Comparison of ENCODE assay signal across 8 mouse cellular contexts in genomic region chr17:83705352-83706115, GRCm38 (mm10). TPM values are rescaled to one million over a fixed set of nuclear protein-coding genes. Genes with fewer than 3 reads are reported as not detected.
A peak's percentile ranks its signal among the peaks of the same experiment; 100 is the strongest.
DNase-seq lines count a peak whose midpoint lies in the region; ATAC-seq and TF ChIP-seq lines count a peak whose summit lies in the region.

No protein-coding gene starts in this region.

- H3K4me3 ChIP-seq in gastrocnemius, adult 2 months, result peak overlapping the region; percentile 97
- H3K4me3 ChIP-seq in limb, embryonic 13.5 days, result peak overlapping the region; percentile 82
- H3K4me3 ChIP-seq in midbrain, embryonic 13.5 days (replicated peaks), result peak overlapping the region; percentile 75
- H3K4me3 ChIP-seq in stomach, embryonic 16.5 days (replicated peaks; ENCODE audit: low read length), result peak overlapping the region; percentile 95

- peak overlapping the region; percentile 81 for H3K4me2 ChIP-seq in limb, embryonic 13.5 days (replicated peaks)
- H3K4me2 ChIP-seq in midbrain, embryonic 13.5 days (replicated peaks), result peak overlapping the region; percentile 91
- H3K4me2 ChIP-seq in stomach, embryonic 16.5 days (ENCODE audit: low read depth, low read length), result peak overlapping the region; percentile 89

- H3K4me1 ChIP-seq in limb, embryonic 13.5 days, result peaks cover 16% of the 10 kb centered on the region
- peaks cover 24% of the 10 kb centered on the region for H3K4me1 ChIP-seq in midbrain, embryonic 13.5 days (replicated peaks)
- H3K4me1 ChIP-seq in stomach, embryonic 16.5 days (ENCODE audit: control insufficient read depth, insufficient read depth, low read length), result peaks cover 16% of the 10 kb centered on the region; the same call in 1 of the 2 replicates

- H3K9ac ChIP-seq in limb, embryonic 13.5 days, result peak overlapping the region; percentile 86
- peak overlapping the region; percentile 90 for H3K9ac ChIP-seq in midbrain, embryonic 13.5 days (replicated peaks)
- peak overlapping the region; percentile 99 for H3K9ac ChIP-seq in stomach, embryonic 16.5 days (ENCODE audit: low read length)

- peak overlapping the region; percentile 94 for H3K27ac ChIP-seq in gastrocnemius, adult 2 months
- peak overlapping the region; percentile 97 for H3K27ac ChIP-seq in limb, embryonic 13.5 days
- peak overlapping the region; percentile 88 for H3K27ac ChIP-seq in midbrain, embryonic 13.5 days
- H3K27ac ChIP-seq in stomach, embryonic 16.5 days (ENCODE audit: low read length), result peak overlapping the region; percentile 99

- H3K9me3 ChIP-seq in limb, embryonic 13.5 days, result no peaks in the 10 kb centered on the region
- no peaks in the 10 kb centered on the region for H3K9me3 ChIP-seq in midbrain, embryonic 13.5 days
- no peaks in the 10 kb centered on the region for H3K9me3 ChIP-seq in stomach, embryonic 16.5 days (replicated peaks; ENCODE audit: control insufficient read depth, low read length)

- 2% methylated on average over 35 of the region's 38 CpGs for WGBS in limb, embryonic 13.5 days
- WGBS in midbrain, embryonic 13.5 days, result 2% methylated on average over 38 of the region's 38 CpGs
- WGBS in stomach, embryonic 16.5 days, result 2% methylated on average over 38 of the region's 38 CpGs

- no peaks in the 10 kb centered on the region for H3K27me3 ChIP-seq in limb, embryonic 13.5 days
- no peaks in the 10 kb centered on the region for H3K27me3 ChIP-seq in midbrain, embryonic 13.5 days
- H3K27me3 ChIP-seq in stomach, embryonic 16.5 days (ENCODE audit: control insufficient read depth, insufficient read depth, low read length), result no peaks in the 10 kb centered on the region

- peaks cover 15% of the 10 kb centered on the region for H3K36me3 ChIP-seq in limb, embryonic 13.5 days
- H3K36me3 ChIP-seq in midbrain, embryonic 13.5 days, result no peaks in the 10 kb centered on the region
- peaks cover under 1% of the 10 kb centered on the region; the same call in 1 of the 2 replicates for H3K36me3 ChIP-seq in stomach, embryonic 16.5 days (ENCODE audit: control insufficient read depth, insufficient read depth, low read length)

- no peak for TF ChIP-seq CTCF in gastrocnemius, adult 2 months (IDR thresholded peaks at IDR 0.05)

- intact Hi-C loops in gastrocnemius, adult 2 months (cut with DNase I), result loop anchor here (5.0 kb wide), 1 partner anchor 47 kb away; no protein-coding TSS in a partner anchor

- ATAC-seq in inflammation-experienced regulatory T-cells, adult 6 months, result peak; percentile 37
- peak; percentile 60 for ATAC-seq in limb, embryonic 13.5 days (ENCODE audit: low FRiP score, low read depth)
- peak; percentile 82 for ATAC-seq in midbrain, embryonic 13.5 days
- peak; percentile 65; the same call in 1 of the 2 replicates for ATAC-seq in stomach, embryonic 16.5 days (ENCODE audit: insufficient read depth, low FRiP score)

- peak; percentile 73 for DNase-seq in 416B (ENCODE audit: low read depth)
- DNase-seq in Muller cell, postnatal 12 days (ENCODE audit: inconsistent ontology term), result peak; percentile 52
- DNase-seq in cerebellum, adult 8-10 months, result peak; percentile 59
- DNase-seq in gastrocnemius, adult 2 months, result no peak

RNA-seq across cellular contexts. Expression of gene Mta3, which starts 0.4 kb away (rescaled TPM):
- total RNA-seq in gastrocnemius, adult 2 months (2021), result 10 to 100 TPM in 1 of 2 experiments, 1 to 10 TPM in 1; 7.7 to 10.2 TPM
- 10 to 100 TPM; 70.5 to 87.9 (median 74.9) TPM for polyA plus RNA-seq in inflammation-experienced regulatory T-cells, adult 6 months (2017; shearing (Covaris generic))
- 47.9 and 48.6 TPM in 2 replicates for polyA plus RNA-seq in limb, embryonic 13.5 days (2015; fragmentation: Nextera tagmentation; extraction: Ambion mirVana)
- 26.6 and 28.4 TPM in 2 replicates for polyA plus RNA-seq in midbrain, embryonic 13.5 days (2015; fragmentation: Nextera tagmentation; extraction: Ambion mirVana)
- polyA plus RNA-seq in stomach, embryonic 16.5 days (2015; fragmentation: Nextera tagmentation; extraction: Ambion mirVana), result 36.4 and 39.1 TPM in 2 replicates
